Mouse (Mus musculus): ENCODE results near the gene Letmd1. TPM values are rescaled to one million over a fixed set of nuclear protein-coding genes. Genes with fewer than 3 reads are reported as not detected.

The Letmd1 gene
- polyA plus RNA-seq, 1 experiment from 2014 or later: 59.5 TPM

- WGBS: 35% methylated on average over 10 of the region's 10 CpGs
- Histone ChIP-seq H3K9ac (no peak overlapping the region), H3K4me3 (no peak overlapping the region), H3K4me2 (no peak overlapping the region), H3K27ac (no peak overlapping the region), H3K4me1 (no peaks in the 10 kb centered on the region), H3K9me3 (no peaks in the 10 kb centered on the region), H3K36me3 (replicated peaks) (no peaks in the 10 kb centered on the region), H3K27me3 (replicated peaks) (0 out of 2 replicates have a peak, but pooled peaks cover 5% of the 10 kb centered on the region)
- no peak for ATAC-seq (replicated peaks)
Measured at GRCm38 (mm10) chr15:100458055-100458454, 10.8 kb upstream of the Letmd1 start.

DNA sequence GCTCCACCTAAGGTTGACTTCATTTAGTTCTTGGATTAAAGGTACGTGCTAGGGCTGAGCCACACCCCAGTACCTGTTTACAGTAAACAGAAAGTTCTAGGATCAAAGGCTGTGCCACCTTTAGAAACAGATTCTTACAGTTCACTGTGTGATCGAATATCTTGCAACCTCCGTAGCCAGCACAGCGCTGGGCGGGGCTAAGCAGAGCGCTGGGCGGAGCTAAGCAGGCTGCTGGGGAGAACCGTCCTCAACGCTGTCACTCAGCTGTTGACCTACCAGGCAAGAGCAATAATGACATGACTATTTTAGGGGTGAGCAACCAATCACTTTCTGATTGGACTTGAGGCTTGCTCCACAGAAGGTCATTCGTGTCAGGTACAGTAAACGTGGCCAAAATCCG, 7.9 kb upstream of the Letmd1 start:
- H3K9me3 ChIP-seq: no peaks in the 10 kb centered on the region
- H3K4me1 ChIP-seq: no peaks in the 10 kb centered on the region
- no peak overlapping the region for H3K4me3 ChIP-seq
- H3K27ac ChIP-seq: no peak overlapping the region
- 11% methylated on average over 12 of the region's 12 CpGs for WGBS
- 0 out of 2 replicates have a peak overlapping the region, but pooled peaks have one; percentile 6 for H3K4me2 ChIP-seq
- no peak overlapping the region for H3K9ac ChIP-seq
- no peak for ATAC-seq (replicated peaks)
- H3K27me3 ChIP-seq (replicated peaks): 0 out of 2 replicates have a peak, but pooled peaks cover 5% of the 10 kb centered on the region
- H3K36me3 ChIP-seq (replicated peaks): no peaks in the 10 kb centered on the region

GRCm38 (mm10) chr15:100461646-100462045, 7.2 kb upstream of the Letmd1 start:
- H3K4me1 ChIP-seq: no peaks in the 10 kb centered on the region; the same call in 1 of the 2 replicates
- WGBS: 83% methylated on average over 9 of the region's 9 CpGs

GRCm38 (mm10) chr15:100462086-100462485, 6.7 kb upstream of the Letmd1 start:
- H3K9me3 ChIP-seq: no peaks in the 10 kb centered on the region

More at GRCm38 (mm10) chr15:100461646-100462045, 7.2 kb upstream of the Letmd1 start:
- Histone ChIP-seq H3K9me3 (no peaks in the 10 kb centered on the region), H3K36me3 (replicated peaks) (no peaks in the 10 kb centered on the region), H3K27ac (no peak overlapping the region), H3K9ac (no peak overlapping the region), H3K27me3 (replicated peaks) (0 out of 2 replicates have a peak, but pooled peaks cover 5% of the 10 kb centered on the region), H3K4me3 (no peak overlapping the region), H3K4me2 (no peak overlapping the region)
- ATAC-seq (replicated peaks): no peak

GRCm38 (mm10) chr15:100463712-100464111, 5.1 kb upstream of the Letmd1 start:
- ATAC-seq (replicated peaks): no peak
- H3K4me1 ChIP-seq: peaks cover 12% of the 10 kb centered on the region
- H3K9me3 ChIP-seq: no peaks in the 10 kb centered on the region
- H3K4me2 ChIP-seq: no peak overlapping the region
- no peak overlapping the region for H3K9ac ChIP-seq
- H3K4me3 ChIP-seq: no peak overlapping the region
- no peaks in the 10 kb centered on the region for H3K36me3 ChIP-seq (replicated peaks)
- 0 out of 2 replicates have a peak, but pooled peaks cover 5% of the 10 kb centered on the region for H3K27me3 ChIP-seq (replicated peaks)
- WGBS: 27% methylated on average over 6 of the region's 6 CpGs
- H3K27ac ChIP-seq: no peak overlapping the region

More at GRCm38 (mm10) chr15:100462086-100462485, 6.7 kb upstream of the Letmd1 start:
- Histone ChIP-seq H3K27me3 (replicated peaks) (0 out of 2 replicates have a peak, but pooled peaks cover 5% of the 10 kb centered on the region), H3K4me2 (no peak overlapping the region), H3K27ac (no peak overlapping the region), H3K4me1 (no peaks in the 10 kb centered on the region; the same call in 1 of the 2 replicates), H3K36me3 (replicated peaks) (no peaks in the 10 kb centered on the region), H3K9ac (no peak overlapping the region), H3K4me3 (no peak overlapping the region)
- 80% methylated on average over 5 of the region's 5 CpGs for WGBS
- no peak for ATAC-seq (replicated peaks)

DNA sequence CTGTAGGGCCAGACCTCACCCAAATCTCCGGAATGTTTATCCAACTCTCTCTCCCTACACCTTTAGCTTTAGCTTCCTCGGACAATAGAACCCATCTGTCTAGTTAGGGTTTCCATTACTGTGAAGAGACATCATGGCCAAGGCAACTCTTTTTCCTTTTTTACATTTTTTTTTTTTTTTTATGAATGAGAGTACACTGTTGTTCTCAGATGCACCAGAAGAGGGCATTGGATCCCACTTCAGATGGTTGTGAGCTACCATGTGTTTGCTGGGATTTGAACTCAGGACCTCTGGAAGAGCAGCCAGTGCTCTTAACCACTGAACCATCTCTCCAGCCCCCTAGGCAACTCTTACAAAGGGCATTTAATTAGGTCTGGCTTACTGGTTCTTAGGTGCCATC, 3.4 kb upstream of the Letmd1 start:
- H3K27ac ChIP-seq: no peak overlapping the region
- H3K4me1 ChIP-seq: peaks cover 24% of the 10 kb centered on the region
- H3K27me3 ChIP-seq (replicated peaks): 0 out of 2 replicates have a peak, but pooled peaks cover 5% of the 10 kb centered on the region
- H3K4me2 ChIP-seq: no peak overlapping the region
- no peak for ATAC-seq (replicated peaks)
- H3K9me3 ChIP-seq: no peaks in the 10 kb centered on the region
- 88% methylated on average over 2 of the region's 2 CpGs for WGBS
- no peak overlapping the region for H3K9ac ChIP-seq
- H3K4me3 ChIP-seq: no peak overlapping the region
- H3K36me3 ChIP-seq (replicated peaks): no peaks in the 10 kb centered on the region

DNA sequence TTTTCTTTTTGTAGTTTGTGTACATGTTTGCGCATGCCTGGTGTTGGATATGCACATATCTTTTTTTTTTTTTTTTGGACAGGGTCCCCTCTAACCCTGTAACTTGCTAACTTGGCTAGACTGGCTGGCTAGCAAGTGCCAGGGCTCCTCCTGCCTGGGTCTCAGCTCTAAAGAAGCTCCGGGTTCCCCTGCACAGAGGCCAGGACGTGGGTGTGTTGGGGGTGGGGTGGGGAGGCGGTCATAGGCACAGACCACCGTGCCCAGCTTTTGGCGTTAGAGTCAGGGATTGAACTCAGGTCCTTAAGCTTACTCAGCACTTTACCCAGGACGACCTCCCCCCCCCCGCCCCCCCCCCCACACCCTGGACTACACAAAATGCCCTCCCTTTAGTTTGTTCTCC, 1.1 kb upstream of the Letmd1 start:
- H3K4me2 ChIP-seq: peak overlapping the region; percentile 92
- peak overlapping the region; percentile 99 for H3K4me3 ChIP-seq
- WGBS: 44% methylated on average over 8 of the region's 8 CpGs
- no peaks in the 10 kb centered on the region for H3K9me3 ChIP-seq
- peaks cover 30% of the 10 kb centered on the region for H3K4me1 ChIP-seq
- H3K36me3 ChIP-seq (replicated peaks): peaks cover 5% of the 10 kb centered on the region; the same call in 1 of the 2 replicates
- no peak overlapping the region for H3K9ac ChIP-seq
- no peak for ATAC-seq (replicated peaks)
- no peak overlapping the region for H3K27ac ChIP-seq
- no peaks in the 10 kb centered on the region for H3K27me3 ChIP-seq (replicated peaks)

DNA sequence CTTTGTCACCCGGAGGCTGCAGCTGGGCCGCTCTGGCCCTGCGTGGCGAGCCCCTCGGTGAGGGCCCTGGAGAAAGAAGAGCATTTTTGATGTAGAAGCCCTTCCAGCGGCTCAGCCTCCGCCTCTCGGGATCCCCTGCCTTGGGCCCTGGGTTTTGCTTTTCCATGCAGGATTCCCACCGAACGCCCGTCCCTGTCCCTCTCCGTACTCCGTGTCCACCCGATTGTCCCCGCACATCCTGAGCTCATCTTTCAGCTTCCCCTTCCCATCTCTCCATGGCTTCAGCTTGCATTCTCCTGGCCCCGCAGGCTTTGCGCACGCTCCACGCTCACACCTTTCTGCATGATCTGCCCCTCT, 344 bp downstream of the Letmd1 start:
- H3K4me1 ChIP-seq: peaks cover 30% of the 10 kb centered on the region
- 0% methylated on average over 19 of the region's 19 CpGs for WGBS
- peak; percentile 65 for ATAC-seq (replicated peaks)

DNA sequence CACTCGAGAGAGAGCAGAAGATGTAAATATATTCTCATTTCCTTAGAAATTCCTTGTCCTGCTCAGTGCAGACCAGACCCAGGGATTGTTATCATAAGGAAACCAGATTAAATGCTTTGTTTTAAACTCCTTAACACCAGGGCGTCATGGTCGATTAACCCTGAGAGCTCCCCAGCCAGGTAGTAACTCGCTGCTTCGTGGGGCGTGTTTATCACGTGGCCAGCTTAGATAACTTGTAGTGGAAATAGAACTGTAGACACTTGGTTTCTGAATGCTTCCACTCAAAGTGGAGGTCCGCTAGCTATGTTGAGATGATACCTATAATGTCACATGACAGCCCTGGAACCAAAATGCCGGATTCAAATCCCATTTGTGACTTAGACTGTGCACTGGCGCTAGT, 1.2 kb downstream of the Letmd1 start:
- 63% methylated on average over 10 of the region's 10 CpGs for WGBS

More for the DNA sequence above, 344 bp downstream of the Letmd1 start:
- Histone ChIP-seq H3K27ac (peak overlapping the region; percentile 88), H3K36me3 (replicated peaks) (peaks cover 6% of the 10 kb centered on the region; the same call in 1 of the 2 replicates), H3K9ac (peak overlapping the region; percentile 97), H3K4me3 (peak overlapping the region; percentile 99), H3K4me2 (peak overlapping the region; percentile 92), H3K27me3 (replicated peaks) (no peaks in the 10 kb centered on the region), H3K9me3 (no peaks in the 10 kb centered on the region)

GRCm38 (mm10) chr15:100473926-100474503, 5.2 kb downstream of the Letmd1 start:
- 83% methylated on average over 7 of the region's 7 CpGs for WGBS
- Histone ChIP-seq H3K4me3 (no peak overlapping the region), H3K27me3 (replicated peaks) (no peaks in the 10 kb centered on the region), H3K9me3 (no peaks in the 10 kb centered on the region), H3K9ac (no peak overlapping the region), H3K4me1 (peaks cover 19% of the 10 kb centered on the region), H3K36me3 (replicated peaks) (peaks cover 36% of the 10 kb centered on the region), H3K4me2 (no peak overlapping the region), H3K27ac (no peak overlapping the region)
- no peak for ATAC-seq (replicated peaks)

More for the DNA sequence above, 1.2 kb downstream of the Letmd1 start:
- peak overlapping the region; percentile 92 for H3K4me2 ChIP-seq
- no peaks in the 10 kb centered on the region for H3K27me3 ChIP-seq (replicated peaks)
- H3K27ac ChIP-seq: no peak overlapping the region
- peak overlapping the region; percentile 97 for H3K9ac ChIP-seq
- H3K36me3 ChIP-seq (replicated peaks): peaks cover 12% of the 10 kb centered on the region
- H3K4me3 ChIP-seq: peak overlapping the region; percentile 99
- peaks cover 30% of the 10 kb centered on the region for H3K4me1 ChIP-seq
- no peak for ATAC-seq (replicated peaks)
- H3K9me3 ChIP-seq: no peaks in the 10 kb centered on the region

GRCm38 (mm10) chr15:100478351-100478750, 9.5 kb downstream of the Letmd1 start:
- H3K4me1 ChIP-seq: no peaks in the 10 kb centered on the region
- peaks cover 64% of the 10 kb centered on the region for H3K36me3 ChIP-seq (replicated peaks)
- 87% methylated on average over 10 of the region's 10 CpGs for WGBS
- no peaks in the 10 kb centered on the region for H3K27me3 ChIP-seq (replicated peaks)
- H3K4me2 ChIP-seq: no peak overlapping the region
- H3K4me3 ChIP-seq: no peak overlapping the region
- H3K9ac ChIP-seq: no peak overlapping the region
- H3K9me3 ChIP-seq: no peaks in the 10 kb centered on the region
- no peak for ATAC-seq (replicated peaks)
- H3K27ac ChIP-seq: no peak overlapping the region

DNA sequence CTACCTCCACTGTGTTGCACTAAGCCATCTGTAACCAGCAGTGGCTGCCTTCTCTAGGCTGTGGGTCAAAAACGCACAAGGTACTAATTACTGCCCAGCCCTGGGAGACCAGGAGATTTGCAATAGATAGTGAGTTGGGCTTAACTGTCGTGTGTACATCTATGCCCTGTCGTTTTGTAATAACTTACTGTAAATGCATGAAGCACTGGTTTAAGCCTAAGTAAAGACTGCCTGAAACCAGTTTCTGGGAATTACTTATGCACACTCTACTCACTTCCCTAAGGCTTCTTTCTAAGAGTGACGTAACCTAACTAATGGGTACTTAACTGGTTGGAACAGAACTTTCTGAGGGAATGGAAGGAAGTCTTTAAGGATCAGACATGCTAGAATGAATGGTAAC, 10.1 kb downstream of the Letmd1 start:
- H3K9ac ChIP-seq: no peak overlapping the region
- 81% methylated on average over 4 of the region's 4 CpGs for WGBS
- peaks cover 68% of the 10 kb centered on the region for H3K36me3 ChIP-seq (replicated peaks)
- ATAC-seq (replicated peaks): no peak
- no peak overlapping the region for H3K27ac ChIP-seq
- H3K9me3 ChIP-seq: no peaks in the 10 kb centered on the region
- H3K4me3 ChIP-seq: no peak overlapping the region
- no peaks in the 10 kb centered on the region for H3K4me1 ChIP-seq
- no peak overlapping the region for H3K4me2 ChIP-seq
- H3K27me3 ChIP-seq (replicated peaks): no peaks in the 10 kb centered on the region

GRCm38 (mm10) chr15:100485576-100485975, 16.8 kb downstream of the Letmd1 start:
- Histone ChIP-seq H3K4me2 (no peak overlapping the region), H3K27ac (no peak overlapping the region), H3K4me1 (peaks cover 16% of the 10 kb centered on the region), H3K36me3 (replicated peaks) (peaks cover 66% of the 10 kb centered on the region), H3K27me3 (replicated peaks) (no peaks in the 10 kb centered on the region), H3K9me3 (no peaks in the 10 kb centered on the region), H3K4me3 (no peak overlapping the region), H3K9ac (no peak overlapping the region)
- 85% methylated on average over 3 of the region's 3 CpGs for WGBS
- no peak for ATAC-seq (replicated peaks)
